Mouse (Mus musculus): ENCODE measurements around the gene Ccdc110.

The Ccdc110 gene

DNA sequence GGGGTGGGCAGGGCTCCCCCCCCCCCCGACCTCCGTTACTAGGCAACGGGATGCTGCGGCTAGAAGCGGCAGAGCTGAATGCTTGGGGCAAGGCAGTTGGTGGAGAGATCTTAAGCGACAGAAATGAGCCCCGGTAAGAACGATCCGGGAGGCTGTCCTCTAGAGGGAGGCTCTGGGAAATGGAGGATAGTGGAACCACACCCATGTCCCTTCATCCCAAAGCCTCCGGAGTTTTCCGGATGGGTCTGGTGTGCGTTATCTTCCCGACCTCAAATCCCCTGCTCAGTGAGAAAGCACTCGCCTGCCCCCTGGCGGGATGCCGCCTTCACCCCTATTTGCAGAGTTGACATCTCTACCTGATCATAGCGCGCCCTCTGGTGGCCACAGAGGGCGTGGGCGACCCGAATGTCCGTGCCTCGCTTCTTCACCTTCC, at the start of gene Ccdc110:
Gene Ccdc110 (plus strand): TSS at position 38 of the 433 bp plus-strand sequence.
- DNase-seq (ENCODE audit: low spot score in 2 of 2), result peak; percentile 86 to 96

DNA sequence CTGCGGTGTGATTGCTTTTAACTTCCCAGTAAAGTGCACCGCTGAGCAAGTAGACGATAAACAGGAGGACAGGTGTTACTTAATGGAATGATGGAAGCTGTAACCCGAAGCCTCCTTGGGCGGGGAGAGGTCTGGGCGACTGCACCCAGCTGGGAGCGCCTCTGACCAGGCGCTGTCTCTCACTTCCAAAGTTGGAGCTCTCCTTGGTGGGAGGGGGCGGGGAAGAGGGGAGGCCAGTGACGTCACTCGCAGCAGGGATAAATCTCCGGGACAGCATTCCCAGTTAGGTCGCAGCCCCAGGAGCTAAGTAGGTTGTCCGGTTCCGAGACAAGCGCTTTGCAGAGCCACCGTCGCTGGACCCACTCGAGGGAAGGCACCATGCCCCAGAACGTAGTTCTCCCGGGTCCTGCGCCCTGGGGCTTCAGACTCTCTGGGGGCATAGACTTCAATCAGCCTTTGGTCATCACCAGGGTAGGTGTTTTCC, 49.2 kb upstream of the Ccdc110 start, which contains the start of gene Pdlim3:
Gene Pdlim3 (plus strand): TSS at position 260 of the 484 bp plus-strand sequence.
- DNase-seq (ENCODE audit: low spot score in 2 of 2), result no peak

DNA sequence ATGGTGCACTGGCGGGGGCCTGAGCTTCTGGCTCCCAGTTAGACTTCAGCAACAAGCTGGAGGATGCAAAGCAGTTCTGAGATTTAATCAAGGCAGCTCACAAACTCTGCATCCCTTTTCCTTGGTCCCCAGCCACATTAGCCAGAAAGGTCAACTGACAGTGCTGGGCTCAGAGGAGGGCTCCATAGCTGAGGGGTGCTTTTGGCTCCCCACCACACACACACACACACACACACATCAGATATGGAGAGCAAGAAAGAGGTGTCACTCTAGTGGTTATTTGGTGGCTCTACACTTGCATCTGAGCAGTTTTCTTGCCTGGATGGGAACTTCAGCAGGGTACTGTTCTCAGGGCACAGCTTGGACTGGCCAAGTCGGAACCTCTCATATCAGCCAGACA, 48.6 kb upstream of the Ccdc110 start:
- DNase-seq (ENCODE audit: low spot score in 2 of 2), result no peak

DNA sequence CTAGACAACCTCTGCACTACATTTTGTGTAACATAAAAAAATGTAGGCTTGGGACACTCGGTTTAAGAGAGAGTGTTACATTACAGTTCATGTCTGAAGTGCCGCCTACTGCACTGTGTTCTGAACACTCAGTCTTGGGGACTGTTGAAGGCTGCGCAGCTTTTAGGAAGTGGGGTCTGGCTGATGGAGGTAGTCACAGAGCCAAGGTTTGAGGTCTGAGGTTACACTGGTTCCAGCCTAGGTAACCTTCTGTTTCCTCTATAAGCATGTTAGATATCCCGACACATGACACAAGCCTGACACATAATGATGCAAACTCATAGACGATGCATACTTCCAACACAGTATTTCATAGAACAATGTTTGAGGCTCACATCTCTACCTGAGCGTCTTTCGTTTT, 44.7 kb upstream of the Ccdc110 start:
- no peak for DNase-seq (ENCODE audit: low spot score in 2 of 2)

DNA sequence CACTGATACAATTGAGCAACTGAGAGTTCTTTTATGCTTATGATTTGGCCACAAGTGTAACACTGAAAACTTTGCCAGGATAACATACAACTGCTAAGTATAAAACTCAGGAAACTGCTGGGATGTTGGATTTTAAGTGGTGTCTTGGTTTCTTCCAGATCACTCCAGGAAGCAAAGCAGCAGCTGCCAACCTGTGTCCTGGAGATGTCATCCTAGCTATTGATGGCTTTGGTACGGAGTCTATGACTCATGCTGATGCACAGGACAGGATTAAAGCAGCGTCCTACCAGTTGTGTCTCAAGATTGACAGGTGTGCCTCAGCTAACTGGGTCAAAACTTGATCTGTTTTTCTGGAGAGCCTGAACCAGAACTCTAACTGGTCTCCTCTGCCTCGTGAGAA, 37.8 kb upstream of the Ccdc110 start:
- no peak for DNase-seq (ENCODE audit: low spot score in 2 of 2)

DNA sequence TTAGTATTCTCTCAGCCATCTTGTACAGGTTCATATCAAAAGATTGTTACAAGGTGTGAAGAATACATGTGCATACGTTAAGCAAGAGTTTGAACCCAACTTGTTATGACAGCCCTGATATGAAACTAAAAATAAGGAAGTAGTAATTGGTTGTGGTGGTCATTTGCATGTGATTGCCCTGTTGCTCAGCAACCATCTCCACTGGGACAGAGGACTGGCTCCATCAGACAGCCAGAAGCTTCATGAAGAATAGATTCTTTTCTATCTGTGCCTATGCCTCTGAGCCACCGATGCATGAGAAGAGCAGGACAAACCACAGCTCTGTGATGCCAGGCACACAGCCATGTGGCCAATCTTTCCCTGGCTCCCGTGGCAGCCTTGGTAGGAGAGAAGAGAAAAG, 34.6 kb upstream of the Ccdc110 start:
- peak in 1 of 2 experiments; percentile 51 for DNase-seq (ENCODE audit: low spot score in 2 of 2)

DNA sequence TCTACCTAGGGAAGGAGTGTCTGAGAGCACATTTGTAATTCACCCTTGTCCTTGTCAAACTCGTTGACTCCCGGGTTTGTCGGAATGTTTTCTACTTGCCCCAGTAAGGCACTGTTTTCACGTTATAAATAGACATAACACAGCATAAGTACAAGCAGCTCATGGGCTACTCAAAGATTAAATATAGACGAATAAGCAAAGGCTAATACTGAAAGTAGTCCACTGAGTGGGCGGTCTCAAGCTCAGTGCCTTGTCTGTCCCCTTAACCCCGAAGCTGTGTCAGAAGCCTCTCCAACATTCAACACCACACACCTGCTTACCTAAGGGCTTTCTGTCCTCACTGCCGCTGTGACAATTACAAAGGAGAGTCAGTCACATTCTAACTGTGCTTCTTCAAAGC, 32.8 kb upstream of the Ccdc110 start:
- DNase-seq (ENCODE audit: low spot score in 2 of 2), result no peak

DNA sequence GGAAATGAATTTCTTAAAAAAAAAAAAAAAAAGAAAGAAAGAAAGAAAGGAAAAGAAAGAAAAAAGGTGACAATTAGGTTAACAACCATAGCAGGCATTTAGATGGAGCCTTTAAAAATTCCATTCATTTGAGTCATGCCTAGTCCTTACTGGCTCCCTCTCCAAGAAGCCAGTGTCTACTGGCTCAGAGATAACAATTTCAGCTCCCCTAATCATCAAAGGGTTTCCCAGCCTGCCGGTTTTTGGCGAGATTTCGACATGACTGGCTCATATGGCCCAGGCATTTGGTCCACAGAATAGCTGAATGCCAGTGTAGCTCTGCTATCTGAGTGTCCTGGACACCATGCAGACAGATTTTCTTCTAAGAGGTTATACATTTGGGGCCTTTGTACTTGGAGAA, 30.8 kb upstream of the Ccdc110 start:
- peak in 1 of 2 experiments; percentile 31 for DNase-seq (ENCODE audit: low spot score in 2 of 2)

DNA sequence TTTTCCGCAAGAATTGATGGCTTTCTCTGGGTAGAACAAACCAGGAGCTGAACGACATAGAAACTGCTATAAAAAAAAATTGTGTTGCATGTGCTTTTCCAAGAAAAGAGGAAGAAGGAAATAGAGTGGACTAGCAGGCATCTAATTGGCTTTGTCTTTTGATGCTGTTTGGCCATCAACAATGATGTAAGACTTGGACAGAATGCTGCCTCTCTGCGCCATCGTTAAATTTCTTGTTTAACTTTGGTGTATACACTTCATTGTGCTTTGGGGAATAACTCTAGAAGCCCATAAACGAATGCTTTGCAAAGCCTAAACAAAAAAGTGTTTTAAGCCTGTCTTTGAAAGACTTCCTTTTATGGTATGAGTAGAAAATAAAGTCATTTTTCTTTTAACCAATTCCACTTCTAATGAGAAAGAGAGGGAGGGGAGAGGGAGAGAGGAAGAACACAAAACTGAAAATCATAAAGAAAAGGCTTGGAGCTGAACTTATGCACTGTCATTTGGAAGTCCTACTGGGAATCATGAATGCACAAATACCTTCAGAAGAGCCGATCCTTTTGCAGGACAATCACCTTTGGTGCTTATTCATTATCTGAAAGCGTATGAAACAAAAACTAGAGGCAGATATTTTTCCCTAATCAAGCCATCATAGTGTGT, 28.7 kb upstream of the Ccdc110 start:
- DNase-seq (ENCODE audit: low spot score in 2 of 2), result no peak

DNA sequence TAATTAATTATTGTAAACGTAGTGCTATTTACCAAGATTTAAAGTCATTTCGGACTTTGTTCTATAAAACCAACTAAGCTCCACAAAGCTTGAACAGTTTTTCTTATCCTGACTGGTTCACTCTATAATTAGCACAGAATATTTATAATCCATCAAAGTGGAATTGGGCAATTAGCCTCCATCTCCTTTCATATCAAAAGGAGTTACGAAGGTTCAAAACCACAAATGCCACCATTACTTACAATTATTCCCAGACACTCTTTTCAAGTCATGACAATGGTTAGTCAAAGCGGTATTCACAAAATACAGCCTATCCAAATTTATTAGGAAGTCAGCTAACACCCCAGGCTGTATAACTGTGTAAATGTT, 28.2 kb upstream of the Ccdc110 start:
- DNase-seq (ENCODE audit: low spot score in 2 of 2), result no peak

DNA sequence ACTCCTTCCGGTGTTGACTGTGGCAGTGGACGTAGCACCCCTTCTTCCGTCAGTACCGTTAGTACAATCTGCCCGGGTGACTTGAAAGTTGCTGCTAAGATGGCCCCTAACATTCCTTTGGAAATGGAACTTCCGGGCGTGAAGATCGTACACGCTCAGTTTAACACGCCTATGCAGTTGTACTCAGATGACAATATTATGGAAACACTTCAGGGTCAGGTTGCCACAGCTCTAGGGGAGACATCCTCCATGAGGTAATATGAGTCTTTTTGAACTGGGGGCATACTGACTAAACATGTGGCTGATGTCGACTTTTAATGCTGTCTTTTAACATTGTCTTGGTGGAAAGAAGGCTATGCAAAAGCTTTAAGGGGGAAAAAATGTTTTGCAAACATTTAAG, 20.7 kb upstream of the Ccdc110 start:
- DNase-seq (ENCODE audit: low spot score in 2 of 2), result no peak

DNA sequence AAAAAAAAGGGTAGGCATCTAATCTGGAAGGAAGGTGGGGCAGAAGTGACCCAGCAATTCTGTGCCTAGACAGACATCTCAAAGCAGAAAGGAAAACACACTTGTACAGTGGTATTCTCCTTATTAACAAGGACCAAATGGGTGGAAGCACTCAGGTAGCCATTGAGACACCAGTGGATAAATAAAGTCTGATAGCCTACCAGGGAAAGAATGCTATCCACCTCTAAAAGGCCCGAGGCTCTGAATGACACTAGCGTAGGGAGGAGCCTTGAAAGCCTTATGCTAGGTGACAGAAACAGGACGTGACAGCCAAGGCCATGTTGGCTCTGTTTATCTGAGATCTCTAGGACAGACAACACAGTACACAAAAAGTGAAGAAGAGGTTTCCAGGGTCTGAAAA, 17.9 kb upstream of the Ccdc110 start:
- DNase-seq (ENCODE audit: low spot score in 2 of 2), result no peak

DNA sequence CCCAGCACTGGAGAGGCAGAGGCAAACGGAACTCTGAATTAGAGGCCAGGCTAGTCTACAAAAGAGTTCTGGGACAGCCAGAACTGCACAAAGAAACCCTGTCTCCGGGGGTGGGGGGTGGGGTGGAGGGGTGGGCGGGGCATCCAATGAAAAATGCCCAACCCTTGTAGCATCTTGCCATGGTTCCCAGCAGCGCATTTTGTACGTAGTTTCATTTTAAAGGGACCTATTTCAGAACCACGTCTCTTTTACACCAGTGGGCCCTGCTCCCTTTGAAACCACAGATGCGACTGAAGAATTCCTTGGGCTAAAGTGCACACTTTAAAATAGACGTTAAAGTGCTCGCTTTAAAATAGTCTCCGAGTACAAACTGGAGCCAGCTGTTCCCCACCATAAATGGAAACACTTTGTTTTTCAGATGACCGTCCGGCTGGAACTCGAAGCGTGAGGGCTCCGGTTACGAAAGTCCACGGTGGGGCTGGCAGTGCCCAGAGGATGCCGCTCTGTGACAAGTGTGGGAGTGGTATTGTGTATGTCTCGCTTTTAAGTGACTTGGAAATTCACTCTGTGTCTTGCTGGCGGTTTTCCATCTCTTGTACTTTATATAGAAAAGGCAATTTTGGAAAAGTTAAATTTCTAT, 17.3 kb upstream of the Ccdc110 start:
- no peak for DNase-seq (ENCODE audit: low spot score in 2 of 2)

DNA sequence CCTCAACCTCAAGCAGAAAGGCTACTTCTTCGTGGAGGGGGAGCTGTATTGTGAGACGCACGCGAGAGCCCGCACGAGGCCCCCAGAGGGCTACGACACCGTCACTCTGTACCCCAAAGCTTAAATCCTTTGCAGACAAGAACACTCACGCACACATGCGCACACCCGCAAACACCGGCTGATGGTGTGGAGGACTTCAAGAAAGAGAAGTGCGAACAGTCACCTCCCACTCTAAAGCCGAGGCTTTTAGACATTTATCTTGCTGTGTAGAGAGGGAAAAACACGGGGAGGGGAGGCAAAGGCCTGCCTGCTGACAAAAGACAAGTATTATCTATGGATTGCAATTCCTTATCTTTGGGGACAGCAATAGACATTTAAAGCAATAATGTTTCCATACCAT, 15.5 kb upstream of the Ccdc110 start:
- DNase-seq (ENCODE audit: low spot score in 2 of 2), result no peak

DNA sequence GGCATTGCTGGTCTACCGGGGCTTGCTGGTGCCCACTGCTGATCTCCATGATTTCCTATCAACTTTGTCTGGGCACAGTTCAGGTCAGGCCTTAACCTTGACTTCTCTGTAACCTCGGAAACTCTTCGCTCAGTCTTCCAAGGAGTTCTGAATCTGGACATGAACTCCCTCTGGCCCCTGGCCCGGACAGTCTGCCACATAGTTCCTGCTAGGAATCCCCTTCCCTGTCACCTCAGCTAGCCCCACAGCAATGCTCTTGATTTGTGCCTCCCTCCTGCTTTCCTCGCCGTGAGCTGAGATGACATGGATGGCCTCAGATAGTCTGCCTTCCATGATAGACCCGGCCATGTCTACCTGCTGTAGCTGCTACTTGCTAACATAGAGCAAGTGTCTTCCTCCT, 14.0 kb upstream of the Ccdc110 start:
- DNase-seq (ENCODE audit: low spot score in 2 of 2), result no peak

DNA sequence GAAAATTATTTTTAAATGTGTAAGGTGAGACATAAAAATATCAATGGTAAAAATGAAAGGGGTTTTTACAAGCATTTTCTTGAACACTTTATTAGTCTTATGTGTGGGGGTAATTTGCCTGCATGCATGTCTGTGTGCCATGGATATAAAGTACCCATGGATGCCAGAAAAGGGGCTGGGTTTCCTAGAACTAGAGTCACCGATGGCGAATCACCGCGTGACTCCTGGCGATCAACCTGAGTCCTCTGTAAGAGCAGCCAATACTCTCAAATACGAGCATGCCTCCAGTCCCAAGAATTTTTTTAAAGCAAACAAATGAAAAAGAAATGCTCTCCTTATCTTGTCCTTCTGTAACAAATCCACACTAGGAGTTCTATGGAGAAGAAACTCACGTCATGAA, 12.3 kb upstream of the Ccdc110 start:
- DNase-seq (ENCODE audit: low spot score in 2 of 2), result no peak

DNA sequence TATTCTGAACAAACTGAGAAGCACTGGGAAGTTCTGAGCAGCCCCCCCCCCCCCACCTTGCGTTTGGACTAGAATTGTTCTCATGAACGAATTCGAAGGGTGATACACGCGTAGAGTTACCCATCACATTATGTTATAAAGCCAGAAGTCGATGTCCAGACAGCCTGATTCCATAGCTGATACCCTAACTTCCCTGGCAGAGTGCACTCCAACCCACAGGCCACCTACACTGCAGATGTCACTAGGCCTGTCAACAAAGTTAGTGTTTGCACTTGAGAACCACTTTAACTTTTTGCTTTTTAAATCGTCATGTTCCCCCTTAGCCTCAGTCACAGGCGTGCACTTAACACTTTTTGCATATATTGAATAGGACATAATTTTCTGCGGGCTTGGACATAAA, 2.6 kb downstream of the Ccdc110 start:
- DNase-seq (ENCODE audit: low spot score in 2 of 2), result no peak

DNA sequence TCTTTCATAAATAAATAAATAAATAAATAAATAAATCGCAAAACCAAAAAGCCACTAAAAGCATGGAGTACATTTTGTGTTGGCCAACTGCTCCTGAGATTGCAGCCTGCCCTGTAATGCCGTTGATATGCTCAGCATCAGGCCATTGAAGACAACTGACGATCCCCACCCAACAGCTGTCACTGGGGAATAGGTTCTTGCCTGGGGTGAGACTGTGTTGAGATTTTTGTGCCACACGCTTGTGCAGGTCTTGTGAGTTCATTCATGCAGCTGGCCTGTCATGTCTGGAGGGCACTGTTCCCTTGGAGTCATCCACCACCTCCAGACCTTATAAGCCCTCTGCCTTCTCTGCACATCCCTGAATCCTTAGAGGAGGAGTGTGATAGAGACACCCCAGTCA, 11.9 kb downstream of the Ccdc110 start:
- no peak for DNase-seq (ENCODE audit: low spot score in 2 of 2)

DNA sequence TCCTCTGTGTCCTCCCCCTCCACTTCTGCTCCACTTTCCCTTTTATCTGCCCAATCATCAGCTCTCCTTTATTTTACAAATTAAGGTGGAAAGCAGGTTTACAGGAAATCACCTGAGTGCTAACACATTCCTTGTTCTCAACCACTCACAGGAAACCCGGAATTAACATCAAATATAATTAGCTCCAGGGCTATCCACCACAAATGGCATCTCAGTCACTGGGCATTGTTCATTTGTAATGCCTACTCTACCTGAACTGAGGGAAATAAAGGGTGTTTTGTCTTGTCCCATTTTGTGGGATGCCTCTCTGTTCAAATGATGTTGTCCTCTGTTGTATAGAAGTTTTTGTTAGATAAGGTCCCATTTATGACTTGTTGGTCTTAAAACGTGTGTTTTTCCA, 16.2 kb downstream of the Ccdc110 start:
- no peak for DNase-seq (ENCODE audit: low spot score in 2 of 2)

DNA sequence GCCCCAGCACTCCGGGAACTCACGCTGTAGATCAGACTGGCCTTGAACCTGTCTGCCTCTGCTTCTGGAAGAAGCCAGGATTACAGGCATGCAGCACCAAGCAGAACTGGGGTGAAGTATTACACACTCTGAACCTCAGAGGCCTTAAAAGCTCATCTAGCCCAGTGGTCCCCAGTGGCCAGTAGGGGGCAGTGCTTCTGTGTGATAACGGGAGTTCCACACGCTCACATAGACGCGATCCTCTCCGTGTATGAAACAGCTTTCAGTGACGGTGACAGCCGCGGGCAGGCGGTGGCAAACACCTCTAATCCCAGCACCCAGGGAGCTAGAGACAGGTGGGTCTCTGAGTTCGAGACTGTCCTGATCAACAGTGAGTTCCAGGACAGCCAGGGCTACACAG, 36.5 kb downstream of the Ccdc110 start:
- no peak for DNase-seq (ENCODE audit: low spot score in 2 of 2)

DNA sequence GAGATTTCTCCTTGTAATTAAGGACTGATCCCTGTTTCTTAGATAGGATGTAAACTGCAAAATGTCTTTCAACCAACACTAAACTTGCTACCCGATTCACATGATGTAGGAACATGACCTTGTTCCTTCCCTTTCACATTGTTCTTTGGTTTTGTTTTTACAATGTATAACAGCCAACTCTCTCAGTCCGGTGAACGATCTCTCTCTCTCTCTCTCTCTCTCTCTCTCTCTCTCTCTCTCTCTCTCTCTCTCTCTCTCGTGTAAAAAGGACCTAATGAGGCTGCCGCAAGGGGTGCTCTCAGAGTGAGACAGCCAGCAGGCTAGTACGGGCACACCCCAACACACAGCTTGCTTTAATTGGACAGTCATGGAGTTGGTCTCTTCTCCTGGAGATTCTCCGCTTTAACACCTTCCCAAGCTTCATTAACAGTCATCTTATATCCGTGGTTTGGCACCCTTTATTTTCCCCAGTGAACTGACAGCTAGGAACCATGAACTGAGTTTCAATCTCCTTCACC, 39.6 kb downstream of the Ccdc110 start:
- no peak for DNase-seq (ENCODE audit: low spot score in 2 of 2)

DNA sequence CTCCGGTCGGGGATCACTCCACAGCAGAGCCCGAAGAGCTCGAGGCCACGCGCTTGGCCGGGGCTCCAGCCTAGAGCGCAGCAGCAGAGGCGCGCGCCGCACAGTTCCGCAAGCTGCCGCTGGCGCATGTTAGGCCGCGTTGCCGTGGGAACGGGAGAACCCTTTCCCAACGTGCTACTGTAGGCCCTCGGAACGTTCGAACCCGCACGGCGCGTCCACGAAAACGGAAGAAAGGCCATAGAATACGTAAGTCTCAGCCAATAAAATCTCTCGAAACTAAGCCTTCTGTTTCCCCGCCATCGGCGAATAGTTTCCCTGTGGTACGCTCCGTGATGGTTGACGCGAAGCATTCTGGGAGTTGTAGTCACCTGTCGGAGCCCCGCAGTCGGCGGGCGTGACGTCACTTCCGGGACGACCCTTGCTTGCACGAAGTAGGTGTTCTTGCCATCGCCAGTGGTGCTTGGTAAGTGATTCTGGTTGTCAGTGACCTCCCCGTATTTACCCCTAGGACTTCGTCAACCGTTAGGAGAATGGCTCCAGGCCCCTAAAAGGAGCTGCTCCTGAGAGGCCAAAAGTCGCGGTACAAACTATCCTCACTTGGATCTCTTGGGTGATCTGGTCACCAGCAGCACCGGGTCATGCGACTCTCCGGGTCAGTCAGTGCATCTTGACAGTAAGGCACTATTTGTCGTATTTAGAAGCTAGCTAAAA, 40.9 kb downstream of the Ccdc110 start, which contains the start of the genes 1700029J07Rik and Ufsp2:
Gene 1700029J07Rik (minus strand): TSS at position 127 of the 711 bp plus-strand sequence.
Gene Ufsp2 (plus strand): TSS at position 403 of the 711 bp plus-strand sequence.
- peak; percentile 93 to 98 for DNase-seq (ENCODE audit: low spot score in 2 of 2)

Measured in spleen, postnatal 4 days (tissue).